Mouse (Mus musculus) hindbrain, embryonic 11.5 days (tissue): ENCODE results near the gene Gm49405. TPM values are rescaled to one million over a fixed set of nuclear protein-coding genes. Genes with fewer than 3 reads are reported as not detected.
"Not testable (repeated sequence)": the region's sequence is repeated elsewhere in the genome, so short reads cannot be mapped to it uniquely, and the experiment has no call there.

ENCODE experiments used
- ATAC-seq: fragments of 200-750 bp; cut with Nextera tagmentation; 2 replicates; pipeline ENCODE4 v1.8.0; 2017; ENCODE audit warnings: mild to moderate bottlenecking, moderate TSS enrichment, moderate library complexity; ENCODE audit not compliant: low FRiP score
- DNase-seq: peaks from one replicate; pipeline ENCODE4 v3.0.0-alpha.2; 2015; ENCODE audit warnings: low spot score
- H3K27ac ChIP-seq: fragments of 300-500 bp; sonication (generic); 2 replicates; pipeline ENCODE4 v1.5.1; 2014; ENCODE audit warnings: mild to moderate bottlenecking, low read depth, low read length
- H3K27me3 ChIP-seq: fragments of 300-500 bp; sonication (generic); 2 replicates; pipeline ENCODE4 v1.6.1; 2014; ENCODE audit warnings: mild to moderate bottlenecking, low read length, moderate library complexity, mixed read lengths; ENCODE audit not compliant: control insufficient read depth, insufficient read depth
- H3K36me3 ChIP-seq: fragments of 300-500 bp; sonication (generic); 2 replicates; pipeline ENCODE4 v1.6.1; 2014; ENCODE audit warnings: mild to moderate bottlenecking, low read length, moderate library complexity, mixed read lengths; ENCODE audit not compliant: control insufficient read depth, insufficient read depth
- H3K4me1 ChIP-seq: fragments of 300-500 bp; sonication (generic); replicated peaks from 2 replicates; pipeline ENCODE4 v1.6.1; 2014; ENCODE audit warnings: low read length, mixed read lengths; ENCODE audit not compliant: control insufficient read depth, insufficient read depth
- H3K4me2 ChIP-seq: fragments of 300-500 bp; sonication (generic); replicated peaks from 2 replicates; pipeline ENCODE4 v1.6.1; 2014; ENCODE audit warnings: mild to moderate bottlenecking, low read depth, low read length
- H3K4me3 ChIP-seq: fragments of 300-500 bp; sonication (generic); 2 replicates; pipeline ENCODE4 v1.5.1; 2014; ENCODE audit warnings: low read depth, low read length
- H3K9ac ChIP-seq: fragments of 300-500 bp; sonication (generic); 2 replicates; pipeline ENCODE4 v1.6.1; 2014; ENCODE audit warnings: low read depth, low read length
- H3K9me3 ChIP-seq: fragments of 300-500 bp; sonication (generic); 2 replicates; pipeline ENCODE4 v1.6.1; 2016; ENCODE audit warnings: low read length; ENCODE audit not compliant: control insufficient read depth
- WGBS: fragments of 180-500 bp; shearing (Covaris S2); extraction: QIAGEN DNeasy Blood & Tissue Kit; methylation state at CpG from one replicate; pipeline ENCODE4 v1.1.7; 2014; 5-methylcytosine and 5-hydroxymethylcytosine counted together
- polyA plus RNA-seq: library from polyadenylated mRNA; unstranded; fragments of >200 nt; fragmentation: Nextera tagmentation; extraction: Ambion mirVana; gene quantifications from 2 replicates; pipeline ENCODE4 v1.2.1, GENCODE M21; 2014

Gene Gm49405
- polyA plus RNA-seq, 1 experiment from 2014 or later = 1.6 TPM

DNA sequence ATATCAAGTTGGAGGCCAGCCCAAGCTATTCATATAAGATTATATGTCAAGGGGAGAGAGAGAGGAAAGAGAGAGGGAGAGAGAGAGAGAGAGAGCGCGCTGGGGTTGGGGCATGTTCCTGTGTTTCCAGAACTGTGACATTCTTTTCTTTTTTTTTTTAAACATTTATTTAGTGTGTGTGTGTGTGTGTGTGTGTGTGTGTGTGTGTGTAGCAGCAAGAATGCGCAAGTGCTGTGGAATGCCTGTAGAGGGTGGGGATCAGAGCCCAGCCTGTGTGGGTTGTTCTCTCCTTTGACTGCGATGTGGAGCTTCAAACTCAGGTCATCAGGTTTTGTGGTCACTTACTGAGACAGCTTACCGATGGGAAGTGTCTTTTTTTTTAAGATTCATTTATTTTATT lies 40.2 kb upstream of the Gm49405 start:
- no peak for ATAC-seq
- Histone ChIP-seq H3K4me2 (no peak overlapping the region), H3K4me1 (no peaks in the 10 kb centered on the region), H3K9me3 (no peaks in the 10 kb centered on the region), H3K27ac (no peak overlapping the region), H3K36me3 (no peaks in the 10 kb centered on the region), H3K9ac (no peak overlapping the region), H3K27me3 (no peaks in the 10 kb centered on the region), H3K4me3 (no peak overlapping the region)
- DNase-seq = no peak
- WGBS = 82% methylated on average over 5 of the region's 5 CpGs

DNA sequence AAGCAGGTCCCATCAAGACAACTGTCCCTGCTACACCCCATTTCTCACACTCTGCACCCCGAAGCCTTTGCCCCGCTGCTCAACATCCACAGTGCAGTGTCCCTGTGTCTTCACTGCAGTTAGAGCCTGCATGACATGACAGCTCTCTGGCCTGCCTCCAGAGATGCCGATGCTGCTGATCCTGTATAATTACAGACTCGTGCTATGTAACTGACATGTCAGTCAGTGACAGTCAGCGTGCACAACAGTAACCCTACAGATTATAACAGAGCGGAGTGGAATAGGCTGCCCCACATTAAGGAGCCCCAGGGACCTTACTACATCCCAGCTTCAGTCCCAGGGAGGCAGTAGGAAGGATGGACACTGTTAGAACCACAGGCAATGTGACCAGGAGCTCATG lies 38.6 kb upstream of the Gm49405 start:
- 89% methylated on average over 6 of the region's 6 CpGs for whole genome bisulfite sequencing
- H3K27ac ChIP-seq, DNase-seq, H3K9me3 ChIP-seq, H3K27me3 ChIP-seq, H3K9ac ChIP-seq, H3K36me3 ChIP-seq, ATAC-seq, H3K4me3 ChIP-seq, H3K4me1 ChIP-seq, H3K4me2 ChIP-seq: not testable (repeated sequence)

GRCm38 (mm10) chr19:3962469-3962868 lies 38.0 kb upstream of the Gm49405 start:
- Histone ChIP-seq H3K9me3 (no peaks in the 10 kb centered on the region), H3K4me2 (no peak overlapping the region), H3K27ac (no peak overlapping the region), H3K4me3 (no peak overlapping the region), H3K9ac (no peak overlapping the region), H3K4me1 (no peaks in the 10 kb centered on the region), H3K36me3 (no peaks in the 10 kb centered on the region), H3K27me3 (no peaks in the 10 kb centered on the region)
- DNase-seq = no peak
- WGBS = 29% methylated on average over 2 of the region's 2 CpGs
- ATAC-seq = no peak

- no peaks in the 10 kb centered on the region for H3K4me1 ChIP-seq
- ATAC-seq = no peak
Observed at GRCm38 (mm10) chr19:3964030-3964429, 36.4 kb upstream of the Gm49405 start.

DNA sequence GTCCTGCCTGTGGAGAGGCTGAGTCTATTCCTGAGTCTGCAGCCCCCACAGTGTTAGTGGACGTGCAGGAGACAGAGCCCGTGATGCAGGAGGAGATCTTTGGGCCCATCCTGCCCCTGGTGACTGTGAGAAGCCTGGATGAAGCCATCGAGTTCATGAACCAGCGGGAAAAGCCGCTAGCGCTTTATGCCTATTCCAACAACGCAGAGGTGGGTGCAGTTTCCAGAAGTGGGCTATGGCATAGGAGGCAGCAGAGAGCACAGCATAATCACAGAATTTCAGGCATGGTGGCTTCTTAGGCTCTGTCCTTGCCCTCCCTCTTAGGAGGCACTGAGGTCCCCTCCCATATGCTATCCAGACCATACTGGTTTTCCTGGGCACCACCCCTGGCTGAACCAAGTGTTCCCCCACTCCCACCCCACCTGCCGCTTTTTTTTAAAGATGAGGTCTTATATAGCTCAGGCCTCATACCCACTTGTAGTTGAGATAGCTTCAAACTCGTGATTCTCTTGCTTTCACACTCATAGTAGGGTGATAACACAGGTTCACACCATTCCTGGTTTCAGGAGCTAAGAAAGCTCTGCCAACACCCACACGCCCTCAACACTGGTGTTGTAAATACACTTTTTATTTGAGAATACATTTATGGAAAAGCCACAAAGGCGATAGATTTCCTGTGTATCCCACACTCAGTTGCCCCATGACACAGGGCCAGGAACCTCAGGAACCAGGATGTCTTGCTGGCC lies 33.9 kb upstream of the Gm49405 start:
- H3K27ac ChIP-seq = no peak overlapping the region
- no peaks in the 10 kb centered on the region for H3K36me3 ChIP-seq
- no peaks in the 10 kb centered on the region for H3K9me3 ChIP-seq
- no peak overlapping the region for H3K4me2 ChIP-seq
- ATAC-seq (no peak), DNase-seq (no peak)
- H3K4me1 ChIP-seq = no peaks in the 10 kb centered on the region
- 71% methylated on average over 11 of the region's 11 CpGs for WGBS
- no peak overlapping the region for H3K4me3 ChIP-seq
- no peak overlapping the region for H3K9ac ChIP-seq
- H3K27me3 ChIP-seq = no peaks in the 10 kb centered on the region

More at GRCm38 (mm10) chr19:3964030-3964429, 36.4 kb upstream of the Gm49405 start:
- H3K4me2 ChIP-seq = no peak overlapping the region
- no peaks in the 10 kb centered on the region for H3K36me3 ChIP-seq
- H3K27me3 ChIP-seq = no peaks in the 10 kb centered on the region
- H3K9ac ChIP-seq = no peak overlapping the region
- H3K9me3 ChIP-seq = no peaks in the 10 kb centered on the region
- no peak for DNase-seq
- WGBS = 72% methylated on average over 4 of the region's 4 CpGs
- H3K27ac ChIP-seq = no peak overlapping the region
- H3K4me3 ChIP-seq = no peak overlapping the region

DNA sequence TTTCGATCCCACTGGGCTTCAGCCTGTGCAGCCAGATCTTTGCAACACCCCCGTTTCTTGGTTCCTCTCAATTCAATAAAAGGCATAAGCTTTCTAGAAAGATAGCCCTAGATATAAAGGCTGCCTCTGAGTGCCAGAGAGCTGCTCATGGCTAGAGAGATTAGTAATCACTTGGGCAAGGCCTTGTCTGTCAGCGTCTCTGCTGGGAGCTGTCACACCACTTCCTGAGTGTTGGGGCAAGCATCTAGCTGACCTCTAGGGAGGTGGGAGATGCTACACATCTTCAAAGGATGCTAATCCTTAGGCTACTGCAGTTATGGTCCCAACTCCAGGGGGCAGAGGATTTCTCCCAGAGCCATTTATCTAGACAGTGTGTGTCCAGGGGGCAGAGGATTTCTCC lies 33.2 kb upstream of the Gm49405 start:
- WGBS = 72% methylated on average over 3 of the region's 3 CpGs
- Histone ChIP-seq H3K4me3 (no peak overlapping the region), H3K36me3 (no peaks in the 10 kb centered on the region), H3K27me3 (no peaks in the 10 kb centered on the region), H3K4me1 (no peaks in the 10 kb centered on the region), H3K4me2 (no peak overlapping the region), H3K9ac (no peak overlapping the region), H3K27ac (no peak overlapping the region), H3K9me3 (no peaks in the 10 kb centered on the region)
- ATAC-seq (no peak), DNase-seq (no peak)

DNA sequence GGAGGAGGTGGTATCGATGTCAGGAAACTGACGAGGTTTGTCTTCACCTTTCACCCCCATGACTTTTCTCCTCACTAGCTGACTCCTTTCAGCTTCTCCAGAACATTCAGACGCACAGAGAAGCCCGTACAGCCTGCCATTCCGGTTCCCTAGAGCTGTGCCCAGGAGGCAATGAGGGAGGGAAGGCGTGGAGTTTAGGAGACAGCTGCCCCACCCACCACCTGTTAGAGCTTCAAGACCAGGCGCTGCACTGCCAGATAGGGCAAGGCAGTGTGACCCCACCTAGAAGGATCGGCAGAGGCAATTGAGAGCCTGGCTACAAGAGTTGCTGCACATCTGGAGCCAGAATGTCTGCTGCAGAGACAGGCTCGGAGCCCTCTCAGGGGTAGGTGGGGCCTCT lies 28.2 kb upstream of the Gm49405 start, which contains the start of gene Aldh3b2:
TSS of gene Aldh3b2 (plus strand) at position 100 of the 400 bp plus-strand sequence.
- H3K27ac ChIP-seq = no peak within 1 kb of the TSS
- DNase-seq = no peak
- H3K36me3 ChIP-seq = no peaks in the 10 kb centered on the region
- H3K9me3 ChIP-seq = no peaks in the 10 kb centered on the region
- H3K4me1 ChIP-seq = no peaks in the 10 kb centered on the region
- H3K27me3 ChIP-seq = no peaks in the 10 kb centered on the region
- no peak within 1 kb of the TSS for H3K4me2 ChIP-seq
- no peak for ATAC-seq
- H3K9ac ChIP-seq = no peak within 1 kb of the TSS
- 47% methylated on average over 9 of the region's 9 CpGs for WGBS
- no peak within 1 kb of the TSS for H3K4me3 ChIP-seq

DNA sequence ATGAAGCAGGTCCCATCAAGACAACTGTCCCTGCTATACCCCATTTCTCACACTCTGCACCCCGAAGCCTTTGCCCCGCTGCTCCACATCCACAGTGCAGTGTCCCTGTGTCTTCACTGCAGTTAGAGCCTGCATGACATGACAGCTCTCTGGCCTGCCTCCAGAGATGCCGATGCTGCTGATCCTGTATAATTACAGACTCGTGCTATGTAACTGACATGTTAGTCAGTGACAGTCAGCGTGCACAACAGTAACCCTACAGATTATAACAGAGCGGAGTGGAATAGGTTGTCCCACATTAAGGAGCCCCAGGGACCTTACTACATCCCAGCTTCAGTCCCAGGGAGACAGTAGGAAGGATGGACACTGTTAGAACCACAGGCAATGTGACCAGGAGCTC lies 25.8 kb upstream of the Gm49405 start:
- WGBS = 83% methylated on average over 6 of the region's 6 CpGs
- not testable (repeated sequence) for H3K36me3 ChIP-seq, H3K9ac ChIP-seq, H3K4me3 ChIP-seq, H3K9me3 ChIP-seq, ATAC-seq, H3K4me1 ChIP-seq, DNase-seq, H3K27me3 ChIP-seq, H3K4me2 ChIP-seq, H3K27ac ChIP-seq

DNA sequence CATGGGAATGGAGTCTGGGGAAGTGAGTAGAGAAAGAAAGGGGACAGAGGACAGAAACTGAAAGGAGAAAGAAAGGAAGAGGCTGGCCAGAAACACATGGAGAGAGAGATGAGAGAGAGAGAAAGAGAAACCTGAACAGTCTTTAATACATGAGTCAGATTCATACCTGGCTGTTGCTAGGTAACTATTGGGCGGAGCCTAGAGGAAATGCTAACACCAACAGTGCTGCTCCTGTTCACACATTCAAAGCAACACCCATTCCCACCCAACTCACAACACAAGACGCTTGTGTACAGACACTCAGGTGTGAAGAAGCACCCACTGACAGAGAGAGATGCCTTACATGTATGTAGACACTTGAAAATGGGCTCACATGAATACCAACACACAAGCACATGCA lies 24.6 kb upstream of the Gm49405 start:
- Histone ChIP-seq H3K4me3 (no peak overlapping the region), H3K9ac (no peak overlapping the region), H3K9me3 (no peaks in the 10 kb centered on the region), H3K36me3 (no peaks in the 10 kb centered on the region), H3K4me1 (no peaks in the 10 kb centered on the region), H3K27ac (no peak overlapping the region), H3K4me2 (no peak overlapping the region), H3K27me3 (no peaks in the 10 kb centered on the region)
- WGBS = 88% methylated on average over 2 of the region's 2 CpGs
- no peak for ATAC-seq
- DNase-seq = no peak
